9 mouse cellular contexts compared by ENCODE assay signal in genomic region chr14:5879136-5879535, GRCm38 (mm10). TPM values are rescaled to one million over a fixed set of nuclear protein-coding genes. Genes with fewer than 3 reads are reported as not detected.
DNase-seq lines count a peak whose midpoint lies in the region; ATAC-seq lines count a peak whose summit lies in the region.
"Not testable (repeated sequence)": the region's sequence is repeated elsewhere in the genome, so short reads cannot be mapped to it uniquely, and the experiment has no call there.
"Had no signal": no experiment of that assay in that cellular context is flagged by ENCODE, and none has a peak within 500 bp of the region (broad histone marks: within the 10 kb centered on the region; RNA-seq: fewer than 3 reads in every experiment).

No protein-coding gene starts in this region.

- H3K4me2 ChIP-seq in forebrain, embryonic 16.5 days (ENCODE audit: low read length), result peak overlapping the region; percentile 28; the same call in 1 of the 2 replicates
- peak overlapping the region; percentile 38 for H3K4me2 ChIP-seq in hindbrain, embryonic 13.5 days
- not testable (repeated sequence) for H3K4me2 ChIP-seq in midbrain, embryonic 11.5 days

- ATAC-seq in forebrain, embryonic 16.5 days; hindbrain, embryonic 13.5 days (ENCODE audit: low FRiP score); midbrain, embryonic 11.5 days (ENCODE audit: low FRiP score): not testable (repeated sequence)

- not testable (repeated sequence) for H3K36me3 ChIP-seq in forebrain, embryonic 16.5 days (ENCODE audit: control insufficient read depth, insufficient read depth); hindbrain, embryonic 13.5 days; limb, embryonic 10.5 days; midbrain, embryonic 11.5 days (ENCODE audit: control insufficient read depth, insufficient read depth, low read length)

- WGBS in forebrain, embryonic 16.5 days, result 2% methylated on average over 5 of the region's 11 CpGs
- 9% methylated on average over 6 of the region's 11 CpGs for WGBS in hindbrain, embryonic 13.5 days
- WGBS in limb, embryonic 10.5 days, result 13% methylated on average over 7 of the region's 11 CpGs
- WGBS in midbrain, embryonic 11.5 days, result 8% methylated on average over 5 of the region's 11 CpGs

- H3K27ac ChIP-seq in forebrain, embryonic 16.5 days (ENCODE audit: low read length); hindbrain, embryonic 13.5 days; limb, embryonic 10.5 days; midbrain, embryonic 11.5 days (ENCODE audit: low read depth, low read length): not testable (repeated sequence)

- not testable (repeated sequence) for H3K27me3 ChIP-seq in forebrain, embryonic 16.5 days (replicated peaks; ENCODE audit: control insufficient read depth, insufficient read depth, low read length); hindbrain, embryonic 13.5 days; midbrain, embryonic 11.5 days (ENCODE audit: control insufficient read depth, insufficient read depth, low read length)
- H3K27me3 ChIP-seq in limb, embryonic 10.5 days (ENCODE audit: low read depth, poor library complexity, severe bottlenecking), result peaks cover 11% of the 10 kb centered on the region; the same call in 1 of the 2 replicates

- not testable (repeated sequence) for H3K9ac ChIP-seq in forebrain, embryonic 16.5 days (replicated peaks; ENCODE audit: low read depth, low read length); hindbrain, embryonic 13.5 days; midbrain, embryonic 11.5 days (ENCODE audit: low read length)

- DNase-seq in ES-CJ7 (ENCODE audit: low read depth, low spot score), result peak; percentile 42
- peak; percentile 65 to 71 for DNase-seq in cerebellum, postnatal 14 days
- DNase-seq in kidney, postnatal 36 days, result peak; percentile 16 to 62
- peak; percentile 53 for DNase-seq in limb, embryonic 10.5 days (ENCODE audit: low spot score)
- peak; percentile 96 for DNase-seq in midbrain, embryonic 11.5 days (ENCODE audit: low spot score, missing footprints)
- peak; percentile 32 for DNase-seq in right cerebral cortex, postnatal 25 days

- not testable (repeated sequence) for H3K4me3 ChIP-seq in forebrain, embryonic 16.5 days (replicated peaks; ENCODE audit: low read length); hindbrain, embryonic 13.5 days; limb, embryonic 10.5 days; midbrain, embryonic 11.5 days (ENCODE audit: low read depth, low read length)

- not testable (repeated sequence) for H3K9me3 ChIP-seq in forebrain, embryonic 16.5 days (ENCODE audit: control insufficient read depth, low read length); hindbrain, embryonic 13.5 days; limb, embryonic 10.5 days (replicated peaks); midbrain, embryonic 11.5 days (ENCODE audit: control insufficient read depth, low read length)

- H3K4me1 ChIP-seq in forebrain, embryonic 16.5 days (replicated peaks; ENCODE audit: control insufficient read depth, insufficient read depth, low read length); hindbrain, embryonic 13.5 days (replicated peaks); limb, embryonic 10.5 days; midbrain, embryonic 11.5 days (ENCODE audit: control insufficient read depth, insufficient read depth, low read length): not testable (repeated sequence)

RNA-seq across cellular contexts. Expression of gene Gm8237, which starts 1.0 kb away (rescaled TPM):
- polyA plus RNA-seq in forebrain, embryonic 16.5 days (2015; fragmentation: Nextera tagmentation; extraction: Ambion mirVana), result 0.52 and 0.70 TPM in 2 replicates
- 0.80 and 1.1 TPM in 2 replicates for polyA plus RNA-seq in hindbrain, embryonic 13.5 days (2015; fragmentation: Nextera tagmentation; extraction: Ambion mirVana)
- 0.06 and 0.10 TPM in 2 replicates for polyA plus RNA-seq in limb, embryonic 10.5 days (2016; fragmentation: Nextera tagmentation; extraction: Ambion mirVana)
- polyA plus RNA-seq in midbrain, embryonic 11.5 days (2014; fragmentation: Nextera tagmentation; extraction: Ambion mirVana), result 0.12 TPM in 1 of 2 replicates, not detected in the other

RNA-seq across cellular contexts. Expression of gene Gm3424, which starts 49.0 kb away (rescaled TPM):
- polyA plus RNA-seq in forebrain, embryonic 16.5 days (2015; fragmentation: Nextera tagmentation; extraction: Ambion mirVana), result not detected in 2 replicates
- not detected in 2 replicates for polyA plus RNA-seq in hindbrain, embryonic 13.5 days (2015; fragmentation: Nextera tagmentation; extraction: Ambion mirVana)
- not detected in 2 replicates for polyA plus RNA-seq in limb, embryonic 10.5 days (2016; fragmentation: Nextera tagmentation; extraction: Ambion mirVana)
- not detected in 2 replicates for polyA plus RNA-seq in midbrain, embryonic 11.5 days (2014; fragmentation: Nextera tagmentation; extraction: Ambion mirVana)
- polyA plus RNA-seq: forebrain, embryonic 12.5 days had no signal

Comparison
In these comparisons a context has a peak if more than half of its experiments do, and no peak if none do; other contexts are left out.
1. DNase-seq: peak in every context shown above with its lines; median percentile 96 in midbrain, embryonic 11.5 days; 68 in cerebellum, postnatal 14 days; 53 in limb, embryonic 10.5 days; 42 in ES-CJ7; 39 in kidney, postnatal 36 days; 32 in right cerebral cortex, postnatal 25 days.